Mouse (Mus musculus): ENCODE data around the gene Mlkl.
"Not testable (repeated sequence)": the region's sequence is repeated elsewhere in the genome, so short reads cannot be mapped to it uniquely, and the experiment has no call there.

Gene Mlkl

DNA sequence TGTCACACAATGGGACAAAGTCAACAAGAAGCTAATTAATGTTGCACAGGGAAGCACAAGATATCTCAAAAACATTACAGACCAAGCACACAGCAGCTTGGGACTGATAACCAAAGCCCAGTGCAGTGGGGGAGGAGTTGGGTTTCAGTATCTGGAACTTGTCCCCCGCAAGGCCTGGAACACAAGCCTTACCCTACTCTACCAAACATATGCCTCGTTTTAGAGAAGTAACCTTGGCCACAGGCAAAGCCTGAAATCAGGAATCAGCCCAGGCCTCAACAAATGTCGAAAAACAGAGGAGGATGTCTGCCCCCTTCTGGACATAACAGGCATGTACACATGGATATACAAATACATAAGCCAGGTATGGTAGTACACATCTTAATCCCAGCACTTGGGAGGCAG, 25.2 kb downstream of the Mlkl start:
- no peak for DNase-seq

DNA sequence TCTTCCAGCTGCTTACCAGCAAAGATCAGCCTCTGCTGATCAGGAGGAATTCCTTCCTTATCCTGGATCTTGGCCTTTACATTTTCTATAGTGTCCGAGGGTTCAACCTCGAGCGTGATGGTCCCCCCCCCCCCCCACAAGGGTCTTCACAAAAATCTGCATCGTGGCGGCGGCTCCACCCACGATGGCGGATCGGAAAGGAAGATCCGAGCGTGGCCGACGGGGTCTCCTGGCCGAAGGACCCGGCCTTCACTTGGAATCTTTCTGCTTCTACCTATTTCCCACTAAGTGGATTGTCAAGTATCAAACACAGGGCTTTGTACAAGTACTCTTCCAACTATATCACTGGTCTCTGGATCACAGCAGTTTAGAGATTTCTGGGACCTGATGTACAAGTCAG, 28.0 kb downstream of the Mlkl start:
- DNase-seq, result not testable (repeated sequence)

DNA sequence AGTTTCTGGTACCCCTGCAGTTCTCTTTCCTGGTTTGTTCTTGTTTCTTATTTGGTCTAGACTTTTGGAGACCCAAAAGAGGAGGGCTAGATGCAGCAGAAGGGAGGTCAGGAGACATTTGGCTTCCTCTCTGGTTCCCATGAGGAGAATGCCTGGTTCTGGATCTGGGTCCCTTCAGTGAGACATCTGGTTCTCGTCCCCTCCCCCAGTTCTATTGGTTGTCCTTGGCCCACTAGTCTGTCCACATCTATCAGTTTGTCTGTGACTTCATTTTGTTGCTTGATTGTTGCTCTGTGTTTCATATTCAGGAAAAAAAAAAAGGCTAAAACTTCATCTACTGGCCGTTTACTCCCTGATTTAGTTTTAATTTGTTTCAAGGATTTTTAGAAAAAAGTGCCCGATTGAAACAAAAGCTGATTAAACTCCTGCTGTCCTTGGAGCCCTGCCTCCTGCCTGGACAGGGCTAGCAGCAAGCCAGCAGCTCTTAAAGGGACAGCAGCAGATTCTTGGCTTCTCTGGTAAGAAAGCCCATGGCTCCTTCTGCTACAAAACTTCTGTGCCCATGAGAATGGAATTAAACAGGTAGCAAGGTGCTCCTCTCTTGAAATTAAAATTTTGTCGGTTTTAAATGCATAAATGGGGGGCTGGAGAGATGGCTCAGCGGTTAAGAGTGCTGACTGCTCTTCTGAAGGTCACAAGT, 32.8 kb downstream of the Mlkl start:
- no peak for DNase-seq

DNA sequence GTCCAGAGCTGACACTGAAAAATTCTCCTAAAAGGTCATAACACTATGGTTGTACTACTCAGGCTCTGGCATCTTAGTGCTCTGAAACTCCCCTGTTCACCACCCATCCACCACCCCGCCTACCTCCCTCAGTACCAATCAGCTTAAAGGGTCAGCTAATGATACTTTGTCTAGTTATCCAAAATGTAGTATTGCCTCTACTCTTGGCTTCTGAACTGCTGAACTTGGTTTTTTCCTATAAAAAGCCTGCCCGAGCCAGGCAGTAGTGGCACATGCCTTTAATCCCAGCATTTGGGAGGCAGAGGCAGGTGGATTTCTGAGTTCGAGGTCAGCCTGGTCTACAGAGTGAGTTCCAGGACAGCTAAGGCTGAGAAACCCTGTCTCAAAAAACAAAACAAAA, 33.6 kb downstream of the Mlkl start:
- no peak for DNase-seq

DNA sequence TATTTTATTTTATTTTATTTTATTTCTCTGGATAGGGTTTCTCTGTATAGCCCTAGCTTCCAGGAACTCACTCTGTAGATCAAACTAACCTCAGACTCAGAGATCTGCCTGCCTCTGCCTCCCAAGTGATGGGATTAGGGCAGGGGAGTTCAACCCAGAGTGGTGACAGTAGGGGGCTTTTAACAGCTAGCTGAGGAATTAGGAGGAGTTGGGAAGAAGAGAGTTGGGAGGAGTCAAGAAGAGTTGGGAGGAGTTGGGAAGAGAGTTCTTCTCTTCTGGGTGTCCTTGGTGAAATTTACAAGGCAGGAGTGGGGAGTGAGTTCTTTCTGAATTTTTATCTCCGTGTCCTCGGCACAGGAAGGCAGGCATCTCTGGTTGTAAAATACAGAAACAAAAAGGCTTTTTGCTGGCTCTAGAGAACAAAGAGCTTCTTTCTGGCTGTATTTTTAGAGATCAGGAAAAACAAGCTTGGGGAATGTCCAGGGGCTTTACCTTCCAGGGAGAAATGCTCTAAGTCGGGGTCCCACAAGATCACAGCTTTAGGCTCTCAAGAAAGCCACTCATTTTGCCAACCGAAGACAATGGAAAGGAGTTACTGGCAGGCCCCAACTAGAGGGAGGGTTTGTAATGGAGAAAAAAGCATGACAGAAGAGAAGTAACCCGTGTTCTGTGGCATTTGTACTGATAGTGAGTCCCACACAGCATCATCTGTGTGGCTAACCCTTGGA, 34.7 kb downstream of the Mlkl start:
- DNase-seq, result not testable (repeated sequence)

DNA sequence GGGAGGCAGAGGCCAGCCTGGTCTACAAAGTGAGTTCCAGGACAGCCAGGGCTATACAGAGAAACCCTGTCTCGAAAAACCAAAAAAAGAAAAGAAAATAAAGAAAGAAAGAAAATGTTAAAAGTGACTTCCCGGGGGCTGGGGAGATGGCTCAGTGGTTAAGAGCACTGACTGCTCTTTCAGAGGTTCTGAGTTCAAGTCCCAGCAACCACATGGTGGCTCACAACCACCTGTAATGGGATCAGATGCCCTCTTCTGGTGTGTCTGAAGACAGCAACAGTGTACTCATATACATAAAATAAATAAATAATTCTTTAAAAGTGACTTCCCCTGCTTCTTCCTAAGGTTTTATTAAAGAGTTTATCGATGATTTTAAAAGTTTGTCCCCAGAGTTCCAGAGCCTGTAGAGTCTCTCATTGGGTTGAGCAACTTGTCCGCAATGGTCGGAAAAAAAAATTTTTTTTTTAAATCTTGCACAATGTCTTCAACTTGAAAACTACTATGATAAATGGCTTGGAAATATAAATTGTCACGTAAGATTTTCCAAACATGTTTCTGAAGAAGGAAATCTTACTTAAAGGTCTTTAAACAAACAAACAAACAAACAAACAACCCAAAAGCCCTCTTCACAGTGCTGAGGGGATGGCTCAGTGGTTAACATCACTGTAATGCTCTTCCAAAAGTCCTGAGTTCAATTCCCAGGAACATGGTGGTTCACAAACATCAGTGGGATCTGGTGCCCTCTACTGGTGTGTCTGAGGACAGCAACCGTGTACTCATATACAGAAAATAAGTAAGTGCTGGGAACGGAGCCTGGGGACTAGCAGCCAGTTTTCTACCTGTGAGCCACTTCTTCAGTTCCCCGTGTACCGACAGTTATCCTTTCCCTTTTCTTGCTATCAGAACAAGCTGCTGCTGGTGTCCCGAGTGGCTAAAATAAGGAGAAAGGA, 37.1 kb downstream of the Mlkl start:
- DNase-seq, result peak; percentile 2 to 9

DNA sequence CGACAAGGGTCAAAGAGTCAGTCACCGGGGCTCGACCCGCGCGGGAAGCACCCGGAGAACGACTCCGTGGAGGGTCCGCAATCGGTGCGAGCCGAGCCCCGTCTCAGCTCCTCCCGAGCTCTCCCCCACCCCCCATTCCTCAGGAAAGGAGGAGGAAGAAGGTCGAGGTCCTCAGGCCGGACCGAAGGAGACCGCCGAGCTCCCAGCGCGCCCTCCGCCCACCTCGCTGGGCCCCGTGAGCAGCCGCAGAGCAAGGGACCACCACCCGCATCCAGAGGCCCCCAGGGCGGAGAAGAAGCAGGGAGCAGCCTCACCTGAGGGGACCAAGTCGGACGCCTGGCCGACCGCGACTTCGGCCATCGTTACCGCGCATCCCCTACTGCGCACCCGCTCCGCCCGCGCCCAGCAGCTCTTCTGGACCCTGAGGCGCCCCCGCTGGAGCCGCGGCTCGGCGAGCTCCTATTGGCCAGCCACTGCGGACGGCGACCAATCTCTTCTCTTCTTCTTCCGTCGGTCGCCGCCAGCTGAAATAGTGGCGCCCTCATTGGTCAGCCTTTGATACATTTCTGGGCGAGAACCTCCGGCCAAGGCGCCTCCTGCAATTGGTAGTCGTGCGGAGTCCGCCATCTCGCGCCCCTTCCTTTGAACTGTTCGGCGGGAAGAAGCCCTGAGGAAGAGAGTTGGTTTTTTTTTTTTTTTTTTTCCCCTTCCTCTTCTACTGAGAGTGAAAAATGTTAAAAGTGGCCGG, 38.0 kb downstream of the Mlkl start, which contains the start of gene Rfwd3:
Gene Rfwd3 (minus strand): TSS at position 402 of the 748 bp plus-strand sequence.
- peak; percentile 92 to 96 for DNase-seq

DNA sequence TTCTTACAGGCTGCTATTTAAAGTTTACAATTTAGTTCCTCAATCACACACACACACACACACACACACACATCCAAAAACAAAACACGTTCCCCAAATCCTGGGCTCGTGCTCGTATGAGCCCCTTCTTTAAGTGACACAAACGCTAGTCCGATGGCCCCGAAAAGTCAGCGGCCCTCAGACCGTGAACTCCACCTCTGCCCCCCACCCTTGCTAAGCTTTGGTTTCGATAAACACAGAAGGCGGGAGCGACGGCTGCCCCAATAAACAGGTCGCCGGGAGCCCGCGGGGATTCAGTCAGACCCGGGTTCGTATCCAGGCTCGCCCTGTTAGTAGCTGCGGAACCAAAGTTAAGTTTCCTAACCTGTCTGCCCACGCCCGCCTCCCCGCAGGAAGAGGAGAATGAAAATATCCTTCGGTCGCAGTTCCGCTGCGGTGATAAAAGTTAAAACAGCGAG, 38.6 kb downstream of the Mlkl start:
- DNase-seq, result peak; percentile 35 to 51

DNA sequence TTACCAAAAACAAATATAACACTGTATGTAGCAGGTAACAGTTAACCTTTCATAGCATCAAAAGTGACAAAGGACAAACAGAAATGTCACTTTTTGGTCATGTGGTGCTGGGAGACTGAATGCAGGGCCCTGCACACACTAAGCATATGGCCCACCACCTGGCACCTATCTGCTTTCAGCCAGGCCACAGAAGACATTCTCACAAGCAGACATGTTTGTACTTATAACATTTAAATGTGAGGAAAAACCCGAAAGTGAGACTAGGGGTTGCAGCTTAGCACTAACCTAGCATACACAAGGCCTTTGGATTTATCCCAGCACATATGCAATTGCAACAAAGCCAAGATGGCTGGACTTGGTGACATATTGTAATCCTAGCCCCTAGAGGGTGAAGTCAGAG, 40.0 kb downstream of the Mlkl start:
- DNase-seq, result no peak

DNA sequence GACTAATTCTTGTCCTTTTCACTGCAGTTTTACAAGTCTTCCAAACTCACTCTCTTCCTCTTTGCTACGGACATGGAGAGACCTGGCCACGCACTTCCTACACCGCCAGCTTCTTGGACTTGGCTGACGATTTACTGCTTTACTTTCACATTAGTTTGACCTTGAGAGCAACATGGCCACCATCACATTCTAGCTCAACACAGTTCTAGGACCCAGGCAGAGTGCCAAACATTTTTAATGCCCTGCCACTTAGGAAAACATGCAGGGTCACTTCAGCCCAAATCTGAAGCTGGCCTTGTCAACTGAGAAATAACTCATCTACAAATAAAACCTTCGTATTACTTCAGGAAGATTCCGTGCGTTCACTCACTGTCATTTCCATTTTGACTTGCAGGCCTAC, 46.2 kb downstream of the Mlkl start:
- no peak for DNase-seq

DNA sequence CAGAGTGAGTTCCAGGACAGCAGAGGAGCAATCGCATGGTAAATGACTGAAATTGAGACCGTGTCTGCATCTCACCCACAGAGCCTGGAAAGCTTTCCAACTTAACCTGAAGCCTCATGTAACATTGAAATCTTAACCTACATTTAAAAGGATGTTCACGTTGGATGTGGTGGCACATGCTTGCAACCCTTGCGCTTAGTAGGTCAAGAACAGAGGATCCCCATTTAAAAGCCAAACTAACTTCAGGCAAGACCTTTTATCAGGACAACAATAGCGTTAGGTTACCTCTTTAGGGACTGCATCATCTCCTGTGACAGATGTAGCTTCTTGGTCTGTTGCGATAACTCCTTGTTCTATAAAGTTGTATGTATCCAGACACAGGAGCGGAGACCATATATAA, 47.4 kb downstream of the Mlkl start:
- no peak for DNase-seq

DNA sequence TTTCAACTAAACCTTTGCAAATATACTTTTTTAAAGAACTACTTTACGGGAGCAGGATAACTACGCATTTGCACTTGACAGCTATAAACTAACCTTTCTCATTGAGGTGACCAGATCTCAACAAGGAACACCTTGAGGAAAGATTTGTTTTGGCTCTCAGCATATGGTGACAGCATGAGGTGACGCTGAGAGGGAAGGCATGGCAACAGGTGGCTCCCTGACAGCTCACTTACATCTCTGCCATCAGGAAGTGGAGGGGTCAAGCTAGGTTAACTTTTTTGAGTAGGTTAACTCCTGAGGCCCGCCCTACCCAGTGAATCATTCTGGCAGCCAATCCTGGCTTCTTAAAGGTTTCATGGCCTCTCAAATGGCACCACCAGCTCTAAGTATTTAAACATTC, 52.4 kb downstream of the Mlkl start:
- DNase-seq, result no peak

DNA sequence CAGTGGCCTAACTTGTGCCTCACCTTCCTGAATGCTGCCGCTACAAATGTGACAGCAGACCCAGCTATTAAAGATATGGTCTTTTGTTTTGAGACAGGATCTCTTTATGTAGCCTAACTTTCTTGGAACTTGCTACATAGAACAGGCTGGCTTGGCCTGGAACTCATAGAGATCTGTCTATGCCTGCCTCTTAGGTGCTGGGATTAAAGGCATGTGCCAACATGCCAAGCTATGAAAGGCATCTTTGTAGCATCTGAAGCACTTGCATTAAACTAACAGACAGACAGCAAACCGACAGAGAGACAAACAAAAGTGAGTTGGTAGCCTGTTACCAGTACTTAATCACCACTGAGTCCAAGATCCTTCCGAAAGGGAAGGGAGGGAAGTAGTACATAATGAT, 55.9 kb downstream of the Mlkl start:
- no peak for DNase-seq

DNA sequence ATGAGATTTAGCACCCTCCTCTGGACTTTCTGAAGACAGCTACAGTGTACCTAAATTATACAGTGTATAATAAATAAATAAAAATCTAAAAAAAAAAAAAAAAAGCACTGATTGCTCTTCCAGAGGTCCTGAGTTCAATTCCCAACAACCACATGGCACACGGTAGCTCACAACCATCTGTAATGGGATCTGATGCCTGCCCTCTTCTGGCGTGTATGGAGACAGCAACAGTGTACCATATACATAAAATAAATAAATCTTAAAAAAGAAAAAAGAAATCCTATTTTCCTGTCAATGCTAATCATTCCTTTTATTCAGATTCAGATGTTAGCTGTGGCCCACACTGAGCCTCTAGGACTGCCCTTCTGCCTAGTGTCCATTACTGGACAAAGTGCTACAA, 69.7 kb downstream of the Mlkl start:
- DNase-seq, result no peak

DNA sequence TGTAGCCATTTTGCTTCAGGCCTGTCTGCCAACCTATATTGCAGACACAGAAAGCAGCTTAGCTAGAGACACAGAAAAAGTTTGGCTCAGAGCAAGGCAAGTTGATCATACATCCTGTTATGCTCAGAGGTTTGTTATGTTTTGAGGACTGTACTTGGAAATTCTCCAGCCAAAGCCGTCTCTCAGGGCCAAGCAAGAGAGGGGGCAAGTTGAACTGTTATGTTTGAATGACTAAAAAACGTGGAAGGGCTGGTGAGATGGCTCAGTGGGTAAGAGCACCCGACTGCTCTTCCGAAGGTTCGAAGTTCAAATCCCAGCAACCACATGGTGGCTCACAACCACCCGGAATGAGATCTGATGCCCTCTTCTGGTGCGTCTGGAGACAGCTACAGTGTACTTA, 71.8 kb downstream of the Mlkl start:
- not testable (repeated sequence) for DNase-seq

DNA sequence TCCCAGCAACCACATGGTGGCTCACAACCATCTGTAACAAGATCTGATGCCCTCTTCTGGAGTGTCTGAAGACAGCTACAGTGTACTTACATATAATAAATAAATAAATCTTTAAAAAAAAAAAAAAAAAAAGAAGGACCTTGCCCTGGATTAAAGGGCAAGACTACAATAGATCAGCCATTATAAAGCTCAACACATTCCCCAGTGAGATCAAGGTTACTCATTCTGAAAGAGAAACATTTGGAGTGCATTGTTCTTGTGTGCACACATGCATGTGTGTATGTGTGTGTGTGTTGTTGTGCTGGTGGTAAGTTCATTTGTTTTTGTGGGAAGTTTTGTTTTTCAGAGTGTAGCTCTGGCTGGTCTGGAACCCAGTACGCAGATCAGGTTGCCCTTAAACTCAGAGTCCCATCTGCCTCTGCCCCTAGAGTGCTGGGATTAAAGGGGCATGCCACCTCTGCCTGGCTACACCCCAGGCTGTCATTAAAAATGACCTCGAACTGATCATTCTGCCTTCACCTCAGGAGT, 73.2 kb downstream of the Mlkl start:
- no peak for DNase-seq

DNA sequence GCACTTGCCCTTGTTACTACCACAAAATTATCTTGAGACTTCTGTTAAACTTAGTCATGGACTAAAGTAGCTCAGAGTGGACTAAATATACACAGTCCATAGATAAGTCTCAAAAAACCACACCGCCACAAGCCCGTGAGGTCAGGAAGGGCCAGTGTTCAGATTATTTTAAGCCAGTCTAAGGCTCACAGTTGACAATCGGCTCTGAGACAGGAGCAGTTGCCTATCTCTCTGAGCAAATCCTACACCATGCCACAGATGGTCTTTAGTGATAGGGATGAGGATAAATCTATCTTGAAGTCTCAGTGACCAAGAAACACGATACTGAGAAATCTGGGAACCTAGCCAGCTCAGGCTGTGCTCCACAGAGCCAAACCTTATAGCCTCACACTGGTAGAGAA, 76.0 kb downstream of the Mlkl start:
- DNase-seq, result no peak

Data from thymus, adult 18-20 months (tissue).